Mouse (Mus musculus) cortical plate, adult 2 months (tissue): Measurements from ENCODE around the gene Zscan2.

Experiments
- CTCF ChIP-seq: fragments of 200-500 bp; IDR thresholded peaks from 2 replicates; pipeline ENCODE4 v1.5.1; 2011; ENCODE audit warnings: mild to moderate bottlenecking, control low read depth, low read length; ENCODE audit not compliant: insufficient read depth; ENCODE audit errors: extremely low read depth
- POLR2A ChIP-seq: fragments of 200-500 bp; IDR thresholded peaks from 2 replicates; pipeline ENCODE4 v1.6.1; 2011; ENCODE audit warnings: mild to moderate bottlenecking, low read length, control low read depth; ENCODE audit not compliant: insufficient read depth; ENCODE audit errors: extremely low read depth

DNA sequence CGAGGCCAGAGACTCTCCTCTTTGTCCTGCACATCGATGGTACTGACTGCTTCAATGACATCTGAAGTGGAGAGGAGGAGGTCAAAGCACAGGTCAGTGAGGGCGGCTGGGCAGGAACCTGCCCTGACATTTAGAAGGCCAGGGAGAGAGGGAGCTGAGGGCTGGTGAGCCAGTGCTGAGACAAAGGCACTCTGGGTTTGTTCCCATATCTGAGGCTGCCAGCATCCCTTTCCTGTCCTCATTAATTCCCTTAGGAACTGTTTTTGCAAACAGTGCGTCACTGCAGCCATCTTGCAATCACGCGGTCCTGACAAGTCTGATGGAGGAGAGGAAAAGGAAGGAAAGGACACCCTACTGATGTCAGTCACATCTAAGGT is 33.0 kb downstream of the Zscan2 start:
- TF ChIP-seq POLR2A (no peak), CTCF (no peak)
